Mouse (Mus musculus): ENCODE results near the gene Olfr199.
"Not testable (repeated sequence)": the region's sequence is repeated elsewhere in the genome, so short reads cannot be mapped to it uniquely, and the experiment has no call there.

Olfr199 gene

DNA sequence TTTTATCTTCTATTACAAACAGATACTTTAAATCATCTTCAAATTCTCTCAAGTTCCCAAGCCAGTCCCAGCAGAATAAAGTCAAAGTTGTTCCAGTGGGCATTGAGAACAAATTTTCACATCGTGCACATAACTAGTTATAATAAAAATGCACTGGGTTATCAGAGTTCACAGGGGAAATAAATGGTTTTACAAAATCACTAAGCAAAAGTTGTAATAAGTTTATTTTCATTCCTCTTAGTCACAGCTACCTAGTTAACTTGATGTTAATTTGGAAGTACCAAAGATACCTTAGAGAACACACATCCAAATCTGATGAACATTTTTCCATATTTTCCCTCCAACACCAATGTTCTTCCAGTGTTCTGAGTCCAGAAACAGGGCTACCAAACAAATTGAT, at the start of gene Olfr199:
Gene Olfr199 (minus strand): TSS at position 101 of the 400 bp plus-strand sequence.
- DNase-seq (ENCODE audit: low read depth) = not testable (repeated sequence)

DNA sequence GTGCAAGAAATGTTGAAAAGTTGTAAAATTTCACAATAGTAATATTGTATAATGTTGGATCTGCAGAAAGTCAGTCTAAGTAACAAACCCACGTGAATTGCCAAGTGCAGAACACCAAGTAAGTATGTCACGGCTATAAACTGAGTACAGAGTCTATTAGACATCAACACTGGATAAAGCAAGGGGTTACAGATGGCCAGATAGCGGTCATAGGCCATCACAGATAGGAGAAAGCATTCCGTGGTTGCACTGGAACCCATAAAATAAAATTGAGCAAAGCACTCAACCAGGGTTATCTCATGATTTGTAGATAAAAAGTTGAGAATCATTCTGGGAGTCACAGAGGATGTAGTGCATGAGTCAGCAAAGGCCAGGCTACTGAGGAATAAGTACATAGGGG, 49.5 kb upstream of the Olfr199 start:
- DNase-seq (ENCODE audit: low read depth) = not testable (repeated sequence)

DNA sequence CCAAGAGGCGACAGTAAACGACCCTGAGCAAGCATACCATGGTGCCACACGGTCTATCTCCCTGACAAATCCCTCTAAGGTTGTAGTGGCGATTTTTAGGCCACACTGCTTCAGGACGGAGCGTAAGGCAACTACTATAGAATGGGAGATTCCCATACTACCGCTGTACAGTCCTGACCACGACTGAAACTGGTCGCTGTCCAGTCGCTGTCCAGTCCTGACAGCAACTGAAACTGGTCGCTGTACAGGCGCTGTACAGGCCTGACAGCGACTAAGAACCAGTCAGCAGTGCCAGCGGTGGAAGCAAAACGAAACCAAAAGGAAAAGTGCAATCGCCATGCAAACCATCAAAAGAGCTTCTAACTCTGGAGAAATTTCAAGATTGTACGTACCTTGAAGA, 30.1 kb upstream of the Olfr199 start:
- DNase-seq (ENCODE audit: low read depth) = no peak

DNA sequence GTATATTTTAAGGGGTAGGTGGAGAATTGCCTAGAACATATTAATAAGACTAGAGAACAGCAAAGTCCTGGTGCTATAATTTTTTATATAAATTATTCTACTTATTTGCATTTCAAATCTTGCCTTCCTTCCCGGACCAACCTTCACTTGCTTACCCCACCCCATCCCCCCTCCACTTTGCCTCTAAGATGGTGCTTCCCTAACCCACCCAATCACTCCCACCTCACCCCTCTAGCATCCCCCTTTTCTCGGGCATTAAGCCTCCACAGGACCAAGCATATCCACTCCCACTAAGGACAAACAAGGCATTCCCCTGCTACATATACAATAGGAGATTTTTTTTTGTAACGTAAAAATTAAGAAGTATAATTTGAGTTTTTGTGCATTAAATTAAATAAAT, 1.7 kb downstream of the Olfr199 start:
- not testable (repeated sequence) for DNase-seq (ENCODE audit: low read depth)

DNA sequence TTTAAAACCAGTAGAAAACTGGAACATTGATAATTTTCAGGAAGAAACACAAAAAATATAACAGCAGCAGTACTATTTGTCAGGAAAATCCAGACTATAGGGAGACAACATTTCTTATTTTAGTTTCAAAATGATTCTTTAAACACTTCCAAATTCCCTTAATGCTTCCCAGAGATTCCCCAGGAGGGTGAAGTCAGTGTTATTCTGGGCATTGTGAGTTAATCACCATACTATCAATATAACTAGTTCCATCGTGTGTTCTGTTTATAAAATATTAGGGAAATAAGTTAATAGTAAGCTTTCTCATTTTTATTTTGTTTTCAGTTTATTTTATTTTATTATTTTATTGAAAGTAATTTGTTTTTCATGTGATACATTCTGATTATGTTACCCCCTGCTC, 16.1 kb downstream of the Olfr199 start, which contains the start of gene Olfr198:
Gene Olfr198 (minus strand): TSS at position 101 of the 400 bp plus-strand sequence.
- not testable (repeated sequence) for DNase-seq (ENCODE audit: low read depth)

DNA sequence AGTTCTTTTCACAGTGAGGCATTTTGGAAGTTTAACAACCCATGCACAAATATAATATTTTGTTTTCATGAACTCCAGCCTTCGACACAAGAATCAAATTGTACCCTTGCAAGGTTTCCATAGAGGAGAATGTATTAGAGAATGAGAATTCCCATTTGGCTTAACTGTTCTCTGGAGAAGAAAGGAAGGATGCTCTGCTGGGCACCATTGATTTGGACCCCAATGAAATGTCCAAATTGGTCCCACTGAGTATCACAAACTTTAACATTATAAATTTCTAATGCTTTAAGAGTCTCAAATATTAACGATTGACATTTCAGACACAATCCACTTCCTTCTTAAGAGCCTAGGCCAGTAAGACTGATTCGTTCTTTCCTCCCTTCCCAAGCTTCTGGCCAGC, 49.2 kb downstream of the Olfr199 start, which contains the start of gene Olfr196:
Gene Olfr196 (minus strand): TSS at position 101 of the 400 bp plus-strand sequence.
- no peak for DNase-seq (ENCODE audit: low read depth)
